Mouse (Mus musculus) forebrain, postnatal 0 days (tissue): ENCODE results near the gene Fat3. TPM values are rescaled to one million over a fixed set of nuclear protein-coding genes. Genes with fewer than 3 reads are reported as not detected.
A peak's percentile ranks its signal among the peaks of the same experiment; 100 is the strongest.

Experiments
- ATAC-seq: fragments of 200-750 bp; cut with Nextera tagmentation; 2 replicates; pipeline ENCODE4 v1.8.0; 2017; ENCODE audit warnings: mild to moderate bottlenecking, moderate library complexity
- DNase-seq: peaks from one replicate; pipeline ENCODE4 v3.0.0-alpha.2; 2015
- H3K27ac ChIP-seq: fragments of 300-500 bp; sonication (generic); 2 replicates; pipeline ENCODE4 v1.5.1; 2014; ENCODE audit warnings: low read depth, mild to moderate bottlenecking, antibody characterized with exemption, low read length, moderate library complexity, mixed read lengths
- H3K27me3 ChIP-seq: fragments of 300-500 bp; sonication (generic); 2 replicates; pipeline ENCODE4 v1.6.1; 2014; ENCODE audit warnings: mild to moderate bottlenecking, low read length, mixed read lengths; ENCODE audit not compliant: insufficient read depth
- H3K36me3 ChIP-seq: fragments of 300-500 bp; sonication (generic); 2 replicates; pipeline ENCODE4 v1.6.1; 2014; ENCODE audit warnings: mild to moderate bottlenecking, moderate library complexity; ENCODE audit not compliant: insufficient read depth
- H3K4me1 ChIP-seq: fragments of 300-500 bp; sonication (generic); 2 replicates; pipeline ENCODE4 v1.6.1; 2014; ENCODE audit warnings: antibody characterized with exemption; ENCODE audit not compliant: insufficient read depth
- H3K4me2 ChIP-seq: fragments of 300-500 bp; sonication (generic); 2 replicates; pipeline ENCODE4 v1.6.1; 2014; ENCODE audit warnings: low read depth, mild to moderate bottlenecking, moderate library complexity
- H3K4me3 ChIP-seq: fragments of 300-500 bp; sonication (generic); 2 replicates; pipeline ENCODE4 v1.5.1; 2014; ENCODE audit warnings: low read depth, low read length, mixed read lengths
- H3K9ac ChIP-seq: fragments of 300-500 bp; sonication (generic); 2 replicates; pipeline ENCODE4 v1.6.1; 2014; ENCODE audit warnings: mild to moderate bottlenecking
- H3K9me3 ChIP-seq: fragments of 300-500 bp; sonication (generic); 2 replicates; pipeline ENCODE4 v1.6.1; 2016; ENCODE audit warnings: low read length
- CTCF ChIP-seq: sonication (generic); IDR thresholded peaks from 2 replicates; pipeline ENCODE4 v1.5.1; 2016; ENCODE audit warnings: antibody characterized with exemption, control low read depth, low read depth
- WGBS: fragments of 180-500 bp; shearing (Covaris S2); extraction: QIAGEN DNeasy Blood & Tissue Kit; methylation state at CpG from one replicate; pipeline ENCODE4 v1.1.7; 2014; 5-methylcytosine and 5-hydroxymethylcytosine counted together
- polyA plus RNA-seq: library from polyadenylated mRNA; unstranded; fragments of >200 nt; fragmentation: Nextera tagmentation; extraction: Ambion mirVana; gene quantifications from 2 replicates; pipeline ENCODE4 v1.2.1, GENCODE M21; 2015
- total RNA-seq: library from RNA; depleted of rRNA; stranded (reverse); fragments of >200 nt; gene quantifications from 2 replicates; pipeline ENCODE4 v1.2.3, GENCODE M21; 2014

Gene Fat3
- total and polyA plus RNA-seq, 2 experiments from 2014 or later, result 5.6 to 50.4 TPM

GRCm38 (mm10) chr9:16312599-16313197, 188.4 kb downstream of the Fat3 start:
- no peak overlapping the region for H3K4me3 ChIP-seq
- WGBS, result 76% methylated on average over 4 of the region's 4 CpGs
- H3K27ac ChIP-seq, result no peak overlapping the region
- no peak overlapping the region for H3K4me2 ChIP-seq
- ATAC-seq, result no peak
- H3K9ac ChIP-seq, result no peak overlapping the region
- TF ChIP-seq CTCF, result no peak
- no peaks in the 10 kb centered on the region for H3K9me3 ChIP-seq
- H3K36me3 ChIP-seq, result no peaks in the 10 kb centered on the region
- H3K4me1 ChIP-seq, result no peaks in the 10 kb centered on the region
- no peak for DNase-seq
- no peaks in the 10 kb centered on the region for H3K27me3 ChIP-seq

GRCm38 (mm10) chr9:16310855-16311848, 189.9 kb downstream of the Fat3 start:
- Histone ChIP-seq H3K4me2 (no peak overlapping the region), H3K4me3 (no peak overlapping the region), H3K27ac (no peak overlapping the region), H3K9me3 (no peaks in the 10 kb centered on the region), H3K27me3 (no peaks in the 10 kb centered on the region), H3K4me1 (0 out of 2 replicates have a peak, but pooled peaks cover 4% of the 10 kb centered on the region), H3K9ac (no peak overlapping the region), H3K36me3 (no peaks in the 10 kb centered on the region)
- ATAC-seq (no peak), DNase-seq (no peak)
- no peak for TF ChIP-seq CTCF
- 38% methylated on average over 5 of the region's 5 CpGs for WGBS

- H3K9me3 ChIP-seq, result no peaks in the 10 kb centered on the region
- no peak for ATAC-seq
- 77% methylated on average over 4 of the region's 4 CpGs for WGBS
These were observed 190.8 kb downstream of the Fat3 start for GRCm38 (mm10) chr9:16310305-16310704.

GRCm38 (mm10) chr9:16307789-16308188, 193.3 kb downstream of the Fat3 start:
- H3K9me3 ChIP-seq, result no peaks in the 10 kb centered on the region
- 88% methylated on average over 1 of the region's 1 CpGs for WGBS
- no peak overlapping the region for H3K4me2 ChIP-seq
- no peaks in the 10 kb centered on the region for H3K36me3 ChIP-seq
- H3K4me1 ChIP-seq, result peaks cover 12% of the 10 kb centered on the region; the same call in 1 of the 2 replicates
- no peak overlapping the region for H3K4me3 ChIP-seq
- no peak for TF ChIP-seq CTCF
- no peak overlapping the region for H3K27ac ChIP-seq
- H3K27me3 ChIP-seq, result no peaks in the 10 kb centered on the region
- ATAC-seq (no peak), DNase-seq (no peak)
- no peak overlapping the region for H3K9ac ChIP-seq

More at GRCm38 (mm10) chr9:16310305-16310704, 190.8 kb downstream of the Fat3 start:
- H3K27ac ChIP-seq, result no peak overlapping the region
- H3K27me3 ChIP-seq, result no peaks in the 10 kb centered on the region
- no peak for DNase-seq
- no peaks in the 10 kb centered on the region for H3K36me3 ChIP-seq
- peaks cover 6% of the 10 kb centered on the region; the same call in 1 of the 2 replicates for H3K4me1 ChIP-seq
- H3K9ac ChIP-seq, result no peak overlapping the region
- no peak overlapping the region for H3K4me3 ChIP-seq
- no peak for TF ChIP-seq CTCF
- H3K4me2 ChIP-seq, result no peak overlapping the region

- TF ChIP-seq CTCF, result no peak
- ATAC-seq (no peak), DNase-seq (no peak)
- Histone ChIP-seq H3K36me3 (no peaks in the 10 kb centered on the region), H3K27me3 (no peaks in the 10 kb centered on the region), H3K4me3 (no peak overlapping the region), H3K4me1 (peaks cover 12% of the 10 kb centered on the region; the same call in 1 of the 2 replicates), H3K9me3 (no peaks in the 10 kb centered on the region), H3K4me2 (no peak overlapping the region), H3K9ac (no peak overlapping the region), H3K27ac (no peak overlapping the region)
These were observed 194.9 kb downstream of the Fat3 start for GRCm38 (mm10) chr9:16306222-16306621.

- ATAC-seq (peak; percentile 34; the same call in 1 of the 2 replicates), DNase-seq (no peak)
- WGBS, result 76% methylated on average over 2 of the region's 2 CpGs
- no peak for TF ChIP-seq CTCF
- Histone ChIP-seq H3K4me3 (no peak overlapping the region), H3K27me3 (no peaks in the 10 kb centered on the region), H3K27ac (no peak overlapping the region), H3K4me1 (peaks cover 12% of the 10 kb centered on the region; the same call in 1 of the 2 replicates), H3K36me3 (no peaks in the 10 kb centered on the region), H3K9ac (no peak overlapping the region), H3K4me2 (no peak overlapping the region), H3K9me3 (no peaks in the 10 kb centered on the region)
These were observed 195.5 kb downstream of the Fat3 start for GRCm38 (mm10) chr9:16305396-16306086.
